Mouse (Mus musculus) small intestine, adult 2 months (tissue): Measurements from ENCODE around the gene Bdh2. TPM values are rescaled to one million over a fixed set of nuclear protein-coding genes. Genes with fewer than 3 reads are reported as not detected.

ENCODE experiments used
- H3K27ac ChIP-seq: fragments of 200-500 bp; 2 replicates; pipeline ENCODE4 v1.5.1; 2012; ENCODE audit warnings: low read depth, low read length, control low read depth, inconsistent platforms; ENCODE audit not compliant: insufficient read depth
- H3K27me3 ChIP-seq: fragments of 200-500 bp; 2 replicates; pipeline ENCODE4 v1.6.1; 2012; ENCODE audit warnings: mild to moderate bottlenecking, moderate library complexity, low read length, inconsistent platforms; ENCODE audit not compliant: control insufficient read depth, insufficient read depth
- H3K36me3 ChIP-seq: fragments of 200-500 bp; 2 replicates; pipeline ENCODE4 v1.6.1; 2012; ENCODE audit warnings: mild to moderate bottlenecking, low read length, control low read depth, inconsistent platforms; ENCODE audit not compliant: control insufficient read depth, insufficient read depth
- H3K4me1 ChIP-seq: fragments of 200-500 bp; 2 replicates; pipeline ENCODE4 v1.6.1; 2012; ENCODE audit warnings: low read length, inconsistent platforms, mixed read lengths; ENCODE audit not compliant: control insufficient read depth, insufficient read depth, insufficient read length
- H3K4me3 ChIP-seq: fragments of 200-500 bp; 2 replicates; pipeline ENCODE4 v1.5.1; 2012; ENCODE audit warnings: low read depth, mild to moderate bottlenecking, control low read depth, inconsistent platforms, low read length, moderate library complexity
- CTCF ChIP-seq: fragments of 200-500 bp; IDR thresholded peaks from 2 replicates; pipeline ENCODE4 v1.5.1; 2012; ENCODE audit warnings: low read depth, mild to moderate bottlenecking, control low read depth, inconsistent platforms, low read length, moderate library complexity, mixed read lengths; ENCODE audit not compliant: insufficient replicate concordance, insufficient read length; ENCODE audit errors: extremely low read depth
- POLR2A ChIP-seq: fragments of 200-500 bp; IDR thresholded peaks from 2 replicates; pipeline ENCODE4 v1.6.1; 2012; ENCODE audit warnings: low read depth, mild to moderate bottlenecking, control low read depth, inconsistent platforms, low read length, moderate library complexity
- WGBS: fragments of 180-500 bp; shearing (Covaris S2); methylation state at CpG from one replicate; pipeline ENCODE4 v1.1.7; 2018; 5-methylcytosine and 5-hydroxymethylcytosine counted together
- polyA plus RNA-seq: library from polyadenylated mRNA; depleted of rRNA; stranded (reverse); fragments of >200 nt; gene quantifications from 2 replicates; pipeline ENCODE4 v1.2.3, GENCODE M21; 2012

The Bdh2 gene
- polyA plus RNA-seq, 1 experiment: 0.77 TPM

- H3K36me3 ChIP-seq: peaks cover 24% of the 10 kb centered on the region
- no peak overlapping the region for H3K4me3 ChIP-seq
- TF ChIP-seq CTCF: no peak
- TF ChIP-seq POLR2A: no peak
- no peak overlapping the region for H3K27ac ChIP-seq
- no peaks in the 10 kb centered on the region for H3K27me3 ChIP-seq
- no peaks in the 10 kb centered on the region for H3K4me1 ChIP-seq
These were observed 26.2 kb upstream of the Bdh2 start for GRCm38 (mm10) chr3:135254784-135255183.

GRCm38 (mm10) chr3:135258919-135259318 lies 22.1 kb upstream of the Bdh2 start:
- 92% methylated on average over 10 of the region's 10 CpGs for WGBS
- TF ChIP-seq POLR2A: no peak
- no peak for TF ChIP-seq CTCF
- Histone ChIP-seq H3K4me3 (no peak overlapping the region), H3K27me3 (no peaks in the 10 kb centered on the region), H3K4me1 (no peaks in the 10 kb centered on the region), H3K36me3 (peaks cover 30% of the 10 kb centered on the region), H3K27ac (no peak overlapping the region)

DNA sequence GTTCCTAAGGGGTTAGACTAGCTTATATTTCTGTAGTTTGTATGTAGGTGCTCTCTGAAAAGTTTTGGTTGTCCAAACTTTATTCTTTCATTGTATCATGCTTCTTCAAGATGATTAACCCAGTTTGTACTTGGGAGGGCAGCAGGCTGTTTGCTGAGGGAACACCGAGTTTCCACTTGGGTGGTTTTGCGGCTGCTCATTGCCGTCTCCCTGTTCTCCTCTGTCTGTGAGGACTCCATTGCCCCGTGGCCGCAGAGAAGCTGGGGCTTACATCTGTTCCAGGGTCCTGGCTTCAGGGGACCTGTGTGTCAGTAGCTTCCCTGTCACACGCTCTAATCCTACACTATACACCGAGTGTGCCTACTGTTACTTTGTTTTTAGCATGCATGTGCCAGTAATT lies 20.8 kb upstream of the Bdh2 start:
- peaks cover 38% of the 10 kb centered on the region for H3K36me3 ChIP-seq
- no peaks in the 10 kb centered on the region for H3K4me1 ChIP-seq
- WGBS: 94% methylated on average over 7 of the region's 7 CpGs
- H3K27me3 ChIP-seq: no peaks in the 10 kb centered on the region
- no peak overlapping the region for H3K4me3 ChIP-seq
- TF ChIP-seq POLR2A (no peak), CTCF (no peak)
- H3K27ac ChIP-seq: no peak overlapping the region

DNA sequence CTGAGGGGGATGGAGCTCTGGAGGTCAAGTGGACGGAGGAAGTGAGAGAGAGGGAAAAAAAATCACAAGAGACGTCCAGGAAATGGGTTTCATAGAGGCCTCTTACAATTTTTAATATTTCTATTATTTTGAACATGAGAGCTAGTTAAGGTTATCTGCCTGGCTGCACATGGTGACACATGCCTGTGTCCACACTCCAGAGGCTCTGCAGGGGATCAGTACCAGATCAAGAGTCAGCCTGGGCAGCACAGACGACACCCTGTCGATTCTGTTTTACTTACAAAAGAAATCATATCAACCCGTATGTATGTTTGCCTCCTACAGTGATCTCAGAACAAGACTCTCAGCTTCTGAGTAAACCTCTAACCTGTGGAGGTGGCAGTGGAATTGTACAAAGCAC lies 12.4 kb upstream of the Bdh2 start:
- Histone ChIP-seq H3K4me1 (no peaks in the 10 kb centered on the region), H3K27ac (no peak overlapping the region), H3K4me3 (no peak overlapping the region), H3K27me3 (no peaks in the 10 kb centered on the region), H3K36me3 (peaks cover 28% of the 10 kb centered on the region)
- TF ChIP-seq POLR2A: no peak
- no peak for TF ChIP-seq CTCF
- 94% methylated on average over 5 of the region's 5 CpGs for WGBS

- WGBS: 79% methylated on average over 10 of the region's 10 CpGs
- TF ChIP-seq CTCF (no peak), POLR2A (no peak)
- no peak overlapping the region for H3K27ac ChIP-seq
- no peaks in the 10 kb centered on the region for H3K27me3 ChIP-seq
- H3K4me1 ChIP-seq: no peaks in the 10 kb centered on the region
- peaks cover 25% of the 10 kb centered on the region for H3K36me3 ChIP-seq
- H3K4me3 ChIP-seq: no peak overlapping the region
These were observed 11.5 kb upstream of the Bdh2 start for GRCm38 (mm10) chr3:135269391-135269990.

DNA sequence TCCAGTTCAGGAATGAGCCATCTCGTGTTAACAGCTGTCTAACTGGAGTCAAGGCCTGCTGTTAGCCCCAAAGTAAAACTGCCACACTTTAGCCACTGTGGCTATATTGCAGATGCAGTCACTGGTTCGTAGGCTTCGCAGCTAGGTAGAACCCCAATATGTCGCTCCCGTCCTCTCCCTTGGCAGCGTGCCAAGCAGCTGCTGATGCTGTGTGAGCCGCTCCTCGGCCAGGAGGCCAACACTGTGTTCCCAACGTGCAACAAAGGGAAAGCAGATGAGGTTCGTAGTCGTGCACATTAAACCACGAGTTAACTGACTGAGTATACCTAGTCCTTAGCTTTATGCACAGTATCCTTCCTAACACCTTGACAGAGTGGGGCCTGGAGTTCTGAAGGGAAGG lies 8.4 kb upstream of the Bdh2 start:
- Histone ChIP-seq H3K4me3 (no peak overlapping the region), H3K27me3 (no peaks in the 10 kb centered on the region), H3K4me1 (no peaks in the 10 kb centered on the region), H3K27ac (no peak overlapping the region), H3K36me3 (peaks cover 18% of the 10 kb centered on the region)
- no peak for TF ChIP-seq CTCF
- WGBS: 43% methylated on average over 12 of the region's 12 CpGs

GRCm38 (mm10) chr3:135273047-135273446 lies 8.0 kb upstream of the Bdh2 start:
- no peak for TF ChIP-seq POLR2A
- no peak for TF ChIP-seq CTCF
- Histone ChIP-seq H3K27me3 (no peaks in the 10 kb centered on the region), H3K36me3 (peaks cover 18% of the 10 kb centered on the region), H3K4me1 (no peaks in the 10 kb centered on the region), H3K4me3 (no peak overlapping the region), H3K27ac (no peak overlapping the region)
- 86% methylated on average over 13 of the region's 13 CpGs for WGBS
